Mouse (Mus musculus): Measurements from ENCODE around the gene Tomm70a. TPM values are rescaled to one million over a fixed set of nuclear protein-coding genes. Genes with fewer than 3 reads are reported as not detected.

Tomm70a gene
- polyA plus RNA-seq, 1 experiment = 20.6 TPM

- no peak overlapping the region for H3ac ChIP-seq (ENCODE audit: control insufficient read depth, insufficient read length)
Observed at GRCm38 (mm10) chr16:57157076-57157475, 35.6 kb downstream of the Tomm70a start.

GRCm38 (mm10) chr16:57157728-57158127, 36.2 kb downstream of the Tomm70a start:
- Histone ChIP-seq H3K4me2 (ENCODE audit: low read depth) (no peak overlapping the region), H3K4me3 (no peak overlapping the region), H3K36me3 (ENCODE audit: control insufficient read depth, insufficient read depth) (peaks cover 50% of the 10 kb centered on the region), H3ac (ENCODE audit: control insufficient read depth, insufficient read length) (no peak overlapping the region), H3K27me3 (ENCODE audit: control insufficient read depth, insufficient read depth, insufficient read length) (no peaks in the 10 kb centered on the region), H3K79me2 (ENCODE audit: control insufficient read depth, insufficient read depth) (no peaks in the 10 kb centered on the region)
- no peak for TF ChIP-seq TCF12 (IDR thresholded peaks at IDR 0.05; ENCODE audit: insufficient read depth, poor library complexity, severe bottlenecking)
- TF ChIP-seq REST (IDR thresholded peaks at IDR 0.05; ENCODE audit: insufficient read depth, insufficient read length) = no peak
- no peak for TF ChIP-seq USF1 (IDR thresholded peaks at IDR 0.05; ENCODE audit: low read depth)
- peak; percentile 28 for TF ChIP-seq POLR2AphosphoS2 (IDR thresholded peaks at IDR 0.05; ENCODE audit: insufficient read length, low read depth)
- no peak for TF ChIP-seq MYOG (IDR thresholded peaks at IDR 0.05; ENCODE audit: control insufficient read depth in 1 of 3, insufficient read depth in 1 of 3, insufficient read length in 2 of 3, low read depth in 2 of 3)

More at GRCm38 (mm10) chr16:57157076-57157475, 35.6 kb downstream of the Tomm70a start:
- H3K79me2 ChIP-seq (ENCODE audit: control insufficient read depth, insufficient read depth) = no peaks in the 10 kb centered on the region
- H3K4me2 ChIP-seq (ENCODE audit: low read depth) = no peak overlapping the region
- H3K27me3 ChIP-seq (ENCODE audit: control insufficient read depth, insufficient read depth, insufficient read length) = no peaks in the 10 kb centered on the region
- no peak overlapping the region for H3K4me3 ChIP-seq
- peaks cover 52% of the 10 kb centered on the region for H3K36me3 ChIP-seq (ENCODE audit: control insufficient read depth, insufficient read depth)
- no peak for TF ChIP-seq TCF12 (IDR thresholded peaks at IDR 0.05; ENCODE audit: insufficient read depth, poor library complexity, severe bottlenecking)
- TF ChIP-seq E2F4 (IDR thresholded peaks at IDR 0.05; ENCODE audit: insufficient read depth) = no peak
- no peak for TF ChIP-seq MAX (IDR thresholded peaks at IDR 0.05; ENCODE audit: low read depth)
- TF ChIP-seq POLR2AphosphoS2 (IDR thresholded peaks at IDR 0.05; ENCODE audit: insufficient read length, low read depth) = peak; percentile 43

GRCm38 (mm10) chr16:57159835-57160234, 38.3 kb downstream of the Tomm70a start:
- TF ChIP-seq MYOD1 (IDR thresholded peaks at IDR 0.05; ENCODE audit: control insufficient read depth in 1 of 3, insufficient read length in 2 of 3, low read depth in 2 of 3) = no peak
- TF ChIP-seq POLR2AphosphoS2 (IDR thresholded peaks at IDR 0.05; ENCODE audit: insufficient read length, low read depth) = peak; percentile 75
- no peak for TF ChIP-seq CEBPB (IDR thresholded peaks at IDR 0.05; ENCODE audit: insufficient read depth, poor library complexity, severe bottlenecking)
- TF ChIP-seq TCF12 (IDR thresholded peaks at IDR 0.05; ENCODE audit: insufficient read depth, poor library complexity, severe bottlenecking) = no peak
- TF ChIP-seq SRF (IDR thresholded peaks at IDR 0.05; ENCODE audit: control insufficient read depth, insufficient read length, low read depth) = no peak
- H3K4me2 ChIP-seq (ENCODE audit: low read depth) = no peak overlapping the region
- no peaks in the 10 kb centered on the region for H3K79me2 ChIP-seq (ENCODE audit: control insufficient read depth, insufficient read depth)
- no peak overlapping the region for H3ac ChIP-seq (ENCODE audit: control insufficient read depth, insufficient read length)
- H3K27me3 ChIP-seq (ENCODE audit: control insufficient read depth, insufficient read depth, insufficient read length) = no peaks in the 10 kb centered on the region
- no peak overlapping the region for H3K4me3 ChIP-seq
- peaks cover 35% of the 10 kb centered on the region for H3K36me3 ChIP-seq (ENCODE audit: control insufficient read depth, insufficient read depth)

GRCm38 (mm10) chr16:57162841-57163240, 41.3 kb downstream of the Tomm70a start:
- H3ac ChIP-seq (ENCODE audit: control insufficient read depth, insufficient read length) = no peak overlapping the region
- no peak for TF ChIP-seq MAX (IDR thresholded peaks at IDR 0.05; ENCODE audit: low read depth)
- no peak for TF ChIP-seq SRF (IDR thresholded peaks at IDR 0.05; ENCODE audit: control insufficient read depth, insufficient read length, low read depth)
- no peak for TF ChIP-seq USF1 (IDR thresholded peaks at IDR 0.05; ENCODE audit: low read depth)
- no peak for TF ChIP-seq POLR2A (IDR thresholded peaks at IDR 0.05; ENCODE audit: insufficient read length, low read depth)
- TF ChIP-seq CEBPB (IDR thresholded peaks at IDR 0.05; ENCODE audit: insufficient read depth, poor library complexity, severe bottlenecking) = no peak
- no peak for TF ChIP-seq E2F4 (IDR thresholded peaks at IDR 0.05; ENCODE audit: insufficient read depth)
- TF ChIP-seq TCF12 (IDR thresholded peaks at IDR 0.05; ENCODE audit: insufficient read depth, poor library complexity, severe bottlenecking) = no peak
- TF ChIP-seq REST (IDR thresholded peaks at IDR 0.05; ENCODE audit: insufficient read depth, insufficient read length) = no peak
- H3K4me3 ChIP-seq = no peak overlapping the region
- no peaks in the 10 kb centered on the region for H3K27me3 ChIP-seq (ENCODE audit: control insufficient read depth, insufficient read depth, insufficient read length)
- H3K79me2 ChIP-seq (ENCODE audit: control insufficient read depth, insufficient read depth) = no peaks in the 10 kb centered on the region
- H3K36me3 ChIP-seq (ENCODE audit: control insufficient read depth, insufficient read depth) = peaks cover 17% of the 10 kb centered on the region
- H3K4me2 ChIP-seq (ENCODE audit: low read depth) = no peak overlapping the region

- no peak for TF ChIP-seq TCF12 (IDR thresholded peaks at IDR 0.05; ENCODE audit: insufficient read depth, poor library complexity, severe bottlenecking)
- TF ChIP-seq CEBPB (IDR thresholded peaks at IDR 0.05; ENCODE audit: insufficient read depth, poor library complexity, severe bottlenecking) = no peak
- no peak for TF ChIP-seq USF1 (IDR thresholded peaks at IDR 0.05; ENCODE audit: low read depth)
- no peak for TF ChIP-seq POLR2A (IDR thresholded peaks at IDR 0.05; ENCODE audit: insufficient read length, low read depth)
- TF ChIP-seq E2F4 (IDR thresholded peaks at IDR 0.05; ENCODE audit: insufficient read depth) = no peak
- TF ChIP-seq MAX (IDR thresholded peaks at IDR 0.05; ENCODE audit: low read depth) = no peak
- TF ChIP-seq MYOG (IDR thresholded peaks at IDR 0.05; ENCODE audit: control insufficient read depth in 1 of 3, insufficient read depth in 1 of 3, insufficient read length in 2 of 3, low read depth in 2 of 3) = no peak
- no peak for TF ChIP-seq SRF (IDR thresholded peaks at IDR 0.05; ENCODE audit: control insufficient read depth, insufficient read length, low read depth)
- TF ChIP-seq POLR2AphosphoS2 (IDR thresholded peaks at IDR 0.05; ENCODE audit: insufficient read length, low read depth) = no peak
- TF ChIP-seq TCF3 (IDR thresholded peaks at IDR 0.05; ENCODE audit: insufficient read length, low read depth) = no peak
- no peak for TF ChIP-seq MYOD1 (IDR thresholded peaks at IDR 0.05; ENCODE audit: control insufficient read depth in 1 of 3, insufficient read length in 2 of 3, low read depth in 2 of 3)
- no peak for TF ChIP-seq REST (IDR thresholded peaks at IDR 0.05; ENCODE audit: insufficient read depth, insufficient read length)
- Histone ChIP-seq H3ac (ENCODE audit: control insufficient read depth, insufficient read length) (no peak overlapping the region), H3K27me3 (ENCODE audit: control insufficient read depth, insufficient read depth, insufficient read length) (no peaks in the 10 kb centered on the region), H3K79me2 (ENCODE audit: control insufficient read depth, insufficient read depth) (no peaks in the 10 kb centered on the region), H3K4me2 (ENCODE audit: low read depth) (no peak overlapping the region), H3K4me3 (no peak overlapping the region), H3K36me3 (ENCODE audit: control insufficient read depth, insufficient read depth) (peaks cover 17% of the 10 kb centered on the region)
Observed at GRCm38 (mm10) chr16:57163694-57164093, 42.2 kb downstream of the Tomm70a start.
